Mouse (Mus musculus): ENCODE results near the gene Adad1. TPM values are rescaled to one million over a fixed set of nuclear protein-coding genes. Genes with fewer than 3 reads are reported as not detected.

Adad1 gene
- polyA plus RNA-seq (2014; fragmentation: Nextera tagmentation; extraction: Ambion mirVana): 0.11 and 0.43 TPM in 2 replicates

DNA sequence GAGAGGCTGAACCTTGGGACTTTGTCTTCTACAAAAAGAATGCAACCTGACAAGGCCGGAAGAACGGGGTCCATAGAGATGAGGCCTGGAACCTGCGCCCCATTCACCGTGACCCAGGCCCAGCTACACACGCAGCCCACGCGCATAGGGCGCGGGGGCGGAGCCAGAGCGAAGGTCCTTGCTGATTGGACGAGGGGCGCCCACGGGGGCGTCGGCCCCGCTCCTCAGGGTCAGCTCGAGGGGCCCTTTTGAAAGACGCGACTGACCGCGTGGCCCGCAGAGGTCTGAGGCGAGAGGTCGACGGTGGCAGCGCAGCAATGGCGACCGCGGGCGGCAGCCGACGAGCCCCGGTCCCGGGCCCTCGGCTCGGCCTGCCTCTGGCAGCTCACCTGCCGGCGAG lies at the start of gene Adad1:
Gene Adad1 (plus strand): TSS at position 122 of the 400 bp plus-strand sequence.
- H3K27me3 ChIP-seq (replicated peaks; ENCODE audit: control insufficient read depth, insufficient read depth, low read length): no peaks in the 10 kb centered on the region
- DNase-seq (ENCODE audit: low spot score): no peak
- ATAC-seq: no peak
- H3K4me1 ChIP-seq (ENCODE audit: control insufficient read depth, insufficient read depth, low read length): no peaks in the 10 kb centered on the region
- H3K36me3 ChIP-seq (ENCODE audit: control insufficient read depth, insufficient read depth, low read length): no peaks in the 10 kb centered on the region
- H3K9ac ChIP-seq (ENCODE audit: low read length): no peak within 1 kb of the TSS
- H3K4me3 ChIP-seq (ENCODE audit: low read depth, low read length): no peak within 1 kb of the TSS
- H3K9me3 ChIP-seq (replicated peaks; ENCODE audit: control insufficient read depth, low read length): peaks cover 10% of the 10 kb centered on the region; the same call in 1 of the 2 replicates
- peak within 1 kb of the TSS; percentile 28; the same call in 1 of the 2 replicates for H3K4me2 ChIP-seq (ENCODE audit: low read length)
- H3K27ac ChIP-seq (ENCODE audit: low read depth, low read length): no peak within 1 kb of the TSS
- 68% methylated on average over 39 of the region's 39 CpGs for WGBS

DNA sequence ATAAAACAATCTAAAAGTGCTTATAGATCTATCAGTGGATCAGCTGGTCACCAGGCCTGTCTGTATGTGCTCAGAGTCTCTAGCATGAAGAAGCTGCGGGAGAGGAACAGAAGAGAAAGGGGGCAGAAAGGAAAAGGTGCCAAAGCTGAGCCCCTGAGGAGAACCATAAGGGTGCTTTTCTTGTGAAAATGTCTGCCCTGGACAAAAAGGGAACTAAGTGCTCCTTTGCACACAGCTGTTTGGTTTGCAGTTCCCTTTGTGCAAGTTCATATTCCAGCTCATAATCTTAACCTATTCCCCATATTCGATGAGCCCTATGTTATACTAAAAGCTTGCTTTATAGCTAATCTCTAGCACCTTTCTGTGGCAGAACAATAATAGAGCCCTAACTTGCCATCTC lies 25.3 kb upstream of the Adad1 start:
- Histone ChIP-seq H3K9me3 (replicated peaks; ENCODE audit: control insufficient read depth, low read length) (no peaks in the 10 kb centered on the region), H3K9ac (ENCODE audit: low read length) (no peak overlapping the region), H3K4me2 (ENCODE audit: low read length) (no peak overlapping the region), H3K27me3 (replicated peaks; ENCODE audit: control insufficient read depth, insufficient read depth, low read length) (no peaks in the 10 kb centered on the region), H3K27ac (ENCODE audit: low read depth, low read length) (no peak overlapping the region), H3K36me3 (ENCODE audit: control insufficient read depth, insufficient read depth, low read length) (peaks cover 40% of the 10 kb centered on the region), H3K4me1 (ENCODE audit: control insufficient read depth, insufficient read depth, low read length) (no peaks in the 10 kb centered on the region), H3K4me3 (ENCODE audit: low read depth, low read length) (no peak overlapping the region)
- DNase-seq (ENCODE audit: low spot score): no peak
- 82% methylated on average over 2 of the region's 2 CpGs for WGBS
- ATAC-seq: no peak

DNA sequence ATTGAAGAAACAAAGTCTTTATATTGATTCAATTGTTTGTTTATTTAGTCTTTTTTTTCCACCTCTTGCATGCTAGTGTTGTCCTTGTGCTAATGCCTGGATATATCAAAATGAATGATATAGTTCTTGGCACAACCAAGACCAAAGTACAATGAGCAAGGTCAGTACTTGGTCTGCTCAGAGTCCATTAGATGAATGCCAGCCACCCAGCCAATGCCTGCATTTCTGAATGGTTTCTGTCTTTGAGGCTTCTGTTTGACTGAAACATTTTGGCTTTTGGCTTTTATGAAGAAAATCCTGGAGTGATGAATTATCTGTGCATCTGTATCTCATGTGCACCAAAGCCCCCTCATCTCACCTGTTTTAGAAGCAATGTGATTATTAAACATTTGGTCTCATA lies 23.5 kb upstream of the Adad1 start:
- H3K4me2 ChIP-seq (ENCODE audit: low read length): no peak overlapping the region
- peaks cover 40% of the 10 kb centered on the region for H3K36me3 ChIP-seq (ENCODE audit: control insufficient read depth, insufficient read depth, low read length)
- H3K27ac ChIP-seq (ENCODE audit: low read depth, low read length): no peak overlapping the region
- H3K4me3 ChIP-seq (ENCODE audit: low read depth, low read length): no peak overlapping the region
- no peaks in the 10 kb centered on the region for H3K9me3 ChIP-seq (replicated peaks; ENCODE audit: control insufficient read depth, low read length)
- no peaks in the 10 kb centered on the region for H3K4me1 ChIP-seq (ENCODE audit: control insufficient read depth, insufficient read depth, low read length)
- H3K9ac ChIP-seq (ENCODE audit: low read length): no peak overlapping the region
- DNase-seq (ENCODE audit: low spot score) (no peak), ATAC-seq (no peak)
- no peaks in the 10 kb centered on the region for H3K27me3 ChIP-seq (replicated peaks; ENCODE audit: control insufficient read depth, insufficient read depth, low read length)

DNA sequence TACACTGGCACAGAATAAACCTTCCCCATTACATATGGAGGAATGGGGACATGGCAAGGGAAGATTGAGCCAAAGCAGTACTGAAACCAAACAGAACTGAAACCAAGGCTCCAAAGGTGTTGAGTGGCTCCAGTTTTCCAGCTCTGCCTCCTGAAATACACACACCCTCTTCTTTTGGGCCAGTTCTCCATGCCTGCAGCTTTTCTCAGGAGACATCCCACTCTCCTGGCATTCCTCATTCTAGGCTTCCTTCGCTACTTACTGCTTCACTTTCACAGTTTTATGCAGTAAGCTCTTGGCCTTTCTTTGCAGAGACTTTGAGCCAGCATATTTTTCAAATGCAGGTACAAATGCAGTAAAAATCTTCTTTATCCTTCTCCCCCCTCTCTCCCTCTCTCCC lies 11.8 kb upstream of the Adad1 start:
- H3K4me3 ChIP-seq (ENCODE audit: low read depth, low read length): no peak overlapping the region
- ATAC-seq: no peak
- H3K27ac ChIP-seq (ENCODE audit: low read depth, low read length): no peak overlapping the region
- no peaks in the 10 kb centered on the region for H3K9me3 ChIP-seq (replicated peaks; ENCODE audit: control insufficient read depth, low read length)
- peaks cover 24% of the 10 kb centered on the region for H3K36me3 ChIP-seq (ENCODE audit: control insufficient read depth, insufficient read depth, low read length)
- WGBS: 100% methylated on average over 1 of the region's 1 CpGs
- no peaks in the 10 kb centered on the region for H3K27me3 ChIP-seq (replicated peaks; ENCODE audit: control insufficient read depth, insufficient read depth, low read length)
- H3K4me2 ChIP-seq (ENCODE audit: low read length): no peak overlapping the region
- no peak overlapping the region for H3K9ac ChIP-seq (ENCODE audit: low read length)
- DNase-seq (ENCODE audit: low spot score): no peak
- no peaks in the 10 kb centered on the region for H3K4me1 ChIP-seq (ENCODE audit: control insufficient read depth, insufficient read depth, low read length)

DNA sequence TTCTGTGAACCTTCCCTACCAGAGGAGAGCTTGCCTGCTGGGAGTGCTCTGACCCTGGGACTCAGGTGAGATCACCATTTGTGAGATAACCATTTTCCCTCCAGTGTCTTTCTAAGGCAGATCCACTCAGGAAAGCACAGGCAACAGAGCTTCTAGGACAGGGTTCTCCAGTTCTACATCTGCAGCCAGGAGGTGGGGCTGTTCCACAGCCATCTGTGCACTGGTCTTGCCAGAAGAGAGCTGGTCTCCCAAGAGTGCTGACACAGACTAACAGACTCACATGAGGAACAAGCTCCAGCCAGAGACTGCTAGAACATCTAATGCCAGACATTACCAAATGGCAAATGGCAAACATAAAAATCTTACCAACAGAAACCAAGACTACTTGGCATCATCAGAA lies 9.9 kb downstream of the Adad1 start:
- H3K9ac ChIP-seq (ENCODE audit: low read length): no peak overlapping the region
- no peaks in the 10 kb centered on the region for H3K27me3 ChIP-seq (replicated peaks; ENCODE audit: control insufficient read depth, insufficient read depth, low read length)
- no peaks in the 10 kb centered on the region for H3K36me3 ChIP-seq (ENCODE audit: control insufficient read depth, insufficient read depth, low read length)
- ATAC-seq: no peak
- H3K4me3 ChIP-seq (ENCODE audit: low read depth, low read length): no peak overlapping the region
- peak; percentile 2 for DNase-seq (ENCODE audit: low spot score)
- H3K9me3 ChIP-seq (replicated peaks; ENCODE audit: control insufficient read depth, low read length): 0 out of 2 replicates have a peak, but pooled peaks cover 3% of the 10 kb centered on the region
- H3K4me2 ChIP-seq (ENCODE audit: low read length): no peak overlapping the region
- no peak overlapping the region for H3K27ac ChIP-seq (ENCODE audit: low read depth, low read length)
- no peaks in the 10 kb centered on the region for H3K4me1 ChIP-seq (ENCODE audit: control insufficient read depth, insufficient read depth, low read length)

DNA sequence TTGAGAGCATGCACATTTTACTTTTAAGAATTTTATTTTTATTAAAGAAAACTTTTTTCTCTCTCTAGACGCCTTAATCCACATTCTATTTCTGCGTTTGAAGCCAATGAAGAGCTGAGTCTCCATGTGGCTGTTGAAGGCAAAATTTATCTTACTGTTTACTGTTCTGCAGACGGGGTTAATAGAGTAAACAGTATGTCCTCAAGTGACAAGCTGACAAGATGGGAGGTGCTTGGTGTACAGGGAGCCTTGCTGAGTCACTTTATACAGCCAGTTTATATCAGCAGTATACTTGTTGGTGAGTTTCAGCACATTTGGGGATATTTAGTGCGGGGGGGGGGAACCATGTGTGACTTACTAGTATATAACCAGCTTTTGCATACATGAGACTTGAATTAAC lies 21.5 kb downstream of the Adad1 start:
- ATAC-seq: no peak
- no peak overlapping the region for H3K4me2 ChIP-seq (ENCODE audit: low read length)

DNA sequence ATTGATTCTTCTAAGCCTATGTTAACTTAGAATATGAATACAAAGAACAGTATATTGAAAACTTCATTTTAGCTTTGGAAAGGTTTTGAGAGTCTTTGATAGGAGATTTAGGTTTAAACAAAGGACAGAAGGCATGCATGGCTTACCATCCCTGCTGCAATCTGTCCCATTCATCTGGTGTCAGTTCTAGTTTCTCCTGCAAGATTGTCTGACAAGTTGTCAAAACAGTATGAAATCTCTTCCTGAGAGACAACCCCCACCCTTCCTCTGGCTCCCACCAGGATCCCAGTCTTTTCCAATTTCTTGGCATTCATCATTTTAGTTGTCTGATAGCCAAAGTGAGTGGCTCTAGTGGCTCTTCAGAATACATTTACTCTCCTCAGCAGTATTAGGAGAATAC lies 27.4 kb downstream of the Adad1 start:
- no peaks in the 10 kb centered on the region for H3K9me3 ChIP-seq (replicated peaks; ENCODE audit: control insufficient read depth, low read length)
- H3K4me2 ChIP-seq (ENCODE audit: low read length): no peak overlapping the region
- H3K27me3 ChIP-seq (replicated peaks; ENCODE audit: control insufficient read depth, insufficient read depth, low read length): no peaks in the 10 kb centered on the region
- ATAC-seq (peak; percentile 79; the same call in 1 of the 2 replicates), DNase-seq (ENCODE audit: low spot score) (peak; percentile 68)
- no peak overlapping the region for H3K4me3 ChIP-seq (ENCODE audit: low read depth, low read length)
- no peak overlapping the region for H3K9ac ChIP-seq (ENCODE audit: low read length)
- no peak overlapping the region for H3K27ac ChIP-seq (ENCODE audit: low read depth, low read length)
- no peaks in the 10 kb centered on the region for H3K4me1 ChIP-seq (ENCODE audit: control insufficient read depth, insufficient read depth, low read length)
- no peaks in the 10 kb centered on the region for H3K36me3 ChIP-seq (ENCODE audit: control insufficient read depth, insufficient read depth, low read length)

More for the DNA sequence above, 21.5 kb downstream of the Adad1 start:
- Histone ChIP-seq H3K36me3 (ENCODE audit: control insufficient read depth, insufficient read depth, low read length) (no peaks in the 10 kb centered on the region), H3K9ac (ENCODE audit: low read length) (no peak overlapping the region), H3K4me1 (ENCODE audit: control insufficient read depth, insufficient read depth, low read length) (no peaks in the 10 kb centered on the region), H3K9me3 (replicated peaks; ENCODE audit: control insufficient read depth, low read length) (no peaks in the 10 kb centered on the region), H3K27ac (ENCODE audit: low read depth, low read length) (no peak overlapping the region), H3K27me3 (replicated peaks; ENCODE audit: control insufficient read depth, insufficient read depth, low read length) (no peaks in the 10 kb centered on the region), H3K4me3 (ENCODE audit: low read depth, low read length) (no peak overlapping the region)
- WGBS: 82% methylated on average over 4 of the region's 4 CpGs
- DNase-seq (ENCODE audit: low spot score): no peak

DNA sequence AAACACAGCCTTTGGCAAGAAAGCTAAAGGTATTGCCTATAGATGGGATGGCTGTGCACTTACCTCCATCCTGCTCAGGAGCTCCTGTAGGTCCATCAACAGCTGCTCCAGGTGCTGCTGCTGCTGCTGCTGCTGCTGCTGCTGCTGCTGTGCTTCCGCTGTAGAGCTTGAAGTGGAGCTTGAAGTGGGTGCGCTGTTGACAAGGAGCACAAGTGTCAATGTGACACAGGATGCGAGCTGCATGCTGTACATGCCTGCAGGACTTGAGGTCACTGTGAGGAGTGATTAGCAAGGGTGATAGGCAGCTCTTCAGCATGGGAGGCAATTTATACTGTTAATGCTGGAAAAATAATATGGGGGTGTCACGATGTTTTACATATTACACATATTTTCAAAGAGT lies 62.3 kb downstream of the Adad1 start, which contains the start of gene Il2:
Gene Il2 (minus strand): TSS at position 305 of the 400 bp plus-strand sequence.
- Histone ChIP-seq H3K27ac (ENCODE audit: low read depth, low read length) (no peak within 1 kb of the TSS), H3K27me3 (replicated peaks; ENCODE audit: control insufficient read depth, insufficient read depth, low read length) (no peaks in the 10 kb centered on the region), H3K4me2 (ENCODE audit: low read length) (no peak within 1 kb of the TSS), H3K36me3 (ENCODE audit: control insufficient read depth, insufficient read depth, low read length) (no peaks in the 10 kb centered on the region), H3K4me1 (ENCODE audit: control insufficient read depth, insufficient read depth, low read length) (no peaks in the 10 kb centered on the region), H3K4me3 (ENCODE audit: low read depth, low read length) (no peak within 1 kb of the TSS), H3K9ac (ENCODE audit: low read length) (no peak within 1 kb of the TSS), H3K9me3 (replicated peaks; ENCODE audit: control insufficient read depth, low read length) (no peaks in the 10 kb centered on the region)
- WGBS: 80% methylated on average over 4 of the region's 4 CpGs
- ATAC-seq (no peak), DNase-seq (ENCODE audit: low spot score) (no peak)

DNA sequence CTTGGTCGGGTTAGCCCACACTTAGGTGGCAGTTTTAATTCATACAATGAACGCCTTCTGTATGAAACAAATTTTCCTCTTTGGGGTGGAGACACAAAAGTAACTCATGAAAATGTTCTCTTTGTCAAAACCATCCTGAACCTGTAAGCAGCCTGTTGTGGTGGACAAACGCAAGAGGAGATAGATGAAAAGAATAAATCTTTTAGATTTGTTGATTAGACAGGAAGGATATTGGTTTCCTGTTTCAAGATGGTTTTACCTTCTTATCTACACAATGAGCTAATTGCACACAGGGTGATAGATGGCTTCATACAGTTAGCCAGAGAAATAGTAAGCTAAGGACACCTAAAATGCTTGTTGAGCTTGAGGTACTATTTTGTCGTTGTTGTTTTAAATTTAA lies 62.8 kb downstream of the Adad1 start:
- ATAC-seq (no peak), DNase-seq (ENCODE audit: low spot score) (no peak)
- Histone ChIP-seq H3K36me3 (ENCODE audit: control insufficient read depth, insufficient read depth, low read length) (no peaks in the 10 kb centered on the region), H3K9me3 (replicated peaks; ENCODE audit: control insufficient read depth, low read length) (no peaks in the 10 kb centered on the region), H3K4me2 (ENCODE audit: low read length) (no peak overlapping the region), H3K4me3 (ENCODE audit: low read depth, low read length) (no peak overlapping the region), H3K27me3 (replicated peaks; ENCODE audit: control insufficient read depth, insufficient read depth, low read length) (no peaks in the 10 kb centered on the region), H3K9ac (ENCODE audit: low read length) (no peak overlapping the region), H3K4me1 (ENCODE audit: control insufficient read depth, insufficient read depth, low read length) (no peaks in the 10 kb centered on the region), H3K27ac (ENCODE audit: low read depth, low read length) (no peak overlapping the region)
- WGBS: 91% methylated on average over 4 of the region's 4 CpGs

Measured in forebrain, embryonic 14.5 days (tissue).